Mouse (Mus musculus) megakaryocyte, embryonic 14.5 days (primary cell): ENCODE measurements around the gene Gsta1. TPM values are rescaled to one million over a fixed set of nuclear protein-coding genes. Genes with fewer than 3 reads are reported as not detected.

Experiments
- H3K27me3 ChIP-seq: replicated peaks from 2 replicates; pipeline ENCODE3; 2012; ENCODE audit warnings: inconsistent platforms
- H3K36me3 ChIP-seq: replicated peaks from 2 replicates; pipeline ENCODE3; 2012; ENCODE audit warnings: low read length, inconsistent platforms, mixed read lengths
- H3K4me1 ChIP-seq: 2 replicates; pipeline ENCODE4 v1.6.1; 2012; ENCODE audit warnings: inconsistent platforms
- H3K4me3 ChIP-seq: replicated peaks from 2 replicates; pipeline ENCODE3; 2012; ENCODE audit warnings: moderate library complexity, mild to moderate bottlenecking, inconsistent platforms
- H3K9me3 ChIP-seq: 2 replicates; pipeline ENCODE4 v1.6.1; 2012; ENCODE audit warnings: inconsistent platforms
- FLI1 ChIP-seq: IDR thresholded peaks from 2 replicates; pipeline ENCODE4 v1.6.1; 2012; ENCODE audit warnings: low read length, inconsistent platforms, mixed read lengths
- GATA1 ChIP-seq: IDR thresholded peaks from 3 replicates; pipeline ENCODE4 v1.6.1; 2012; ENCODE audit warnings: mixed read lengths, low read length, inconsistent platforms, borderline replicate concordance
- polyA plus RNA-seq: library from polyadenylated mRNA; stranded (reverse); fragments of >175 nt; gene quantifications from 2 replicates; pipeline ENCODE4 v1.2.3, GENCODE M21; 2012; ENCODE audit warnings: low replicate concordance; ENCODE audit not compliant: insufficient read depth

Gene Gsta1
- polyA plus RNA-seq, 1 experiment, result not detected

DNA sequence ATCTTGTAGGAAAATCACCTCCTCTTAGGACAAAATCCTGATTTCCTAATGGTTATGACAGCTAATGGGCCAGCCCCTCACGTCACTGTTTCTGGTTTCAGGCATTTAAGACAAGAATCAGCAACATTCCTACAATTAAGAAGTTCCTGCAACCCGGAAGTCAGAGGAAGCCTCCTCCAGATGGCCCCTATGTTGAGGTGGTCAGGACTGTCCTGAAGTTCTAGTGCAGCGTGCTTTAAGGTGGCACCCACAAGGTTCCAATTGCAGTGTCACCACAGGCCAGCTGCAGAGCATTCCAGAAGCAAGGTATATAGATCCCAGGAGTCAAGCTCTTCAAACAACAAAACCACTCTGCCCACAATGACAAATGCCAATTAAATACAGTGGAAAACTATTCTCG is 21.5 kb upstream of the Gsta1 start:
- no peak for TF ChIP-seq GATA1
- no peak for TF ChIP-seq FLI1
- Histone ChIP-seq H3K4me1 (peaks cover 6% of the 10 kb centered on the region), H3K27me3 (peaks cover 16% of the 10 kb centered on the region), H3K4me3 (no peak overlapping the region), H3K9me3 (0 out of 2 replicates have a peak, but pooled peaks cover 2% of the 10 kb centered on the region), H3K36me3 (no peaks in the 10 kb centered on the region)

GRCm38 (mm10) chr9:78210079-78210478 is 20.4 kb upstream of the Gsta1 start:
- TF ChIP-seq GATA1, result no peak
- TF ChIP-seq FLI1, result no peak
- H3K4me3 ChIP-seq, result no peak overlapping the region
- H3K27me3 ChIP-seq, result peaks cover 20% of the 10 kb centered on the region
- peaks cover 6% of the 10 kb centered on the region for H3K4me1 ChIP-seq
- H3K36me3 ChIP-seq, result no peaks in the 10 kb centered on the region
- H3K9me3 ChIP-seq, result peaks cover 10% of the 10 kb centered on the region

DNA sequence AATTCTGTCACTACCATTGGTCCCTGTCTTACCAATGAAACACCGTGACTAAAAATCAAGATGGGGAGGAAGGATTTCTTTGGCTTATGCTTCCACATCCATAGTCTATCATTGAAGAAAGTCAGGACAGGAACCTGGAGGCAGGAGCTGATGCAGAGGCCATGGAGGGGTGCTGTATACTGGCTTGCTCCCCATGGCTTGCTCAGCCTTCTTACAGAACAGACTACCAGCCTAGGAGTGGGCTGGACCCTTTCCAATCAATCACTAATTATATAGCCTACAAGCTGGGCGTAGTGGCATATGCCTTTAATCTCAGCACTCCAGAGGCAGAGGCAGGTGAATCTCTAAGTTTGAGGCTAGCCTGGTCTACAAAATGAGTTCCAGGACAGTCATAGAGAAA is 19.6 kb upstream of the Gsta1 start:
- peaks cover 6% of the 10 kb centered on the region for H3K4me1 ChIP-seq
- TF ChIP-seq FLI1 (no peak), GATA1 (no peak)
- no peaks in the 10 kb centered on the region for H3K36me3 ChIP-seq
- no peak overlapping the region for H3K4me3 ChIP-seq
- peaks cover 20% of the 10 kb centered on the region for H3K27me3 ChIP-seq
- peaks cover 17% of the 10 kb centered on the region for H3K9me3 ChIP-seq

GRCm38 (mm10) chr9:78211521-78211920 is 18.9 kb upstream of the Gsta1 start:
- Histone ChIP-seq H3K9me3 (peaks cover 19% of the 10 kb centered on the region), H3K4me3 (no peak overlapping the region), H3K4me1 (peaks cover 6% of the 10 kb centered on the region), H3K36me3 (no peaks in the 10 kb centered on the region), H3K27me3 (peaks cover 20% of the 10 kb centered on the region)
- no peak for TF ChIP-seq FLI1
- TF ChIP-seq GATA1, result no peak

DNA sequence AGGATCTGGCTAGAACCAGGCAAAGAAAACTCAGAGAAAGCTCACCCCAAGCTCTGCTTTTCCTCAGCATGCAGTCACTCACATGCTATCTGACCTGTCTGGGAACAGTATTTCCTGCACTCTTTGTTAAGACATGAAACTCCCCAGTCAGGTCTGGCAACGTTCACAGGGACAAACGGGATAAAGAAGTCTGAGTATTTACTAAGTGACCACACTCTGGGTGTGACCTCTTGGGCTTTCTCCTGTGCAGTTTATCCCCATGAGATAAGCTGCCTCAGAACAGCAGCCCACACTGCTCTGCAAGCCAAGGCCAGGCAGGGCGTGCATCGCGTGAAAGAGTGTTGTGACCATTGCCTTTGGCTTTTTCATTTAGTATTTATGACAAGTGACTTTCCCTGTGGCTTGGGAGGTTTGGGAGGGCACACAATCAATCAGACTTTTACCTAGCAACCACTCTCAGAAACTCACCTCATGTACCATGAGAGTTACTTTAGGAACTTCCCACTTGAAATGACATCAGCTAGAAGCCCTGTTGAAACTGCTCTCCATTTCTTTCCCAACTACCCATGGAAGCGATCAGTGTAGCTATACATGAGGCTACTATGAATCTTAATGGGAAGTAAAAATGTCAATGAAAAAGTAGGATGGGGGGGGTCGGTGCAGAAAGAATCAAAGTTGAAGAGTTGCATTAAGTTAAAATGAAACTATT is 18.0 kb upstream of the Gsta1 start:
- H3K9me3 ChIP-seq, result peaks cover 19% of the 10 kb centered on the region
- H3K27me3 ChIP-seq, result peaks cover 20% of the 10 kb centered on the region
- no peak for TF ChIP-seq FLI1
- no peak for TF ChIP-seq GATA1
- peaks cover 6% of the 10 kb centered on the region for H3K4me1 ChIP-seq
- no peak overlapping the region for H3K4me3 ChIP-seq
- H3K36me3 ChIP-seq, result no peaks in the 10 kb centered on the region

GRCm38 (mm10) chr9:78217074-78217473 is 13.4 kb upstream of the Gsta1 start:
- Histone ChIP-seq H3K9me3 (peaks cover 27% of the 10 kb centered on the region), H3K36me3 (no peaks in the 10 kb centered on the region), H3K4me1 (peaks cover 6% of the 10 kb centered on the region), H3K27me3 (peaks cover 17% of the 10 kb centered on the region), H3K4me3 (no peak overlapping the region)
- TF ChIP-seq GATA1 (no peak), FLI1 (no peak)

GRCm38 (mm10) chr9:78222616-78223015 is 7.8 kb upstream of the Gsta1 start:
- no peaks in the 10 kb centered on the region for H3K36me3 ChIP-seq
- no peaks in the 10 kb centered on the region; the same call in 1 of the 2 replicates for H3K4me1 ChIP-seq
- H3K27me3 ChIP-seq, result peaks cover 10% of the 10 kb centered on the region
- TF ChIP-seq FLI1, result no peak
- TF ChIP-seq GATA1, result no peak
- peaks cover 31% of the 10 kb centered on the region for H3K9me3 ChIP-seq
- no peak overlapping the region for H3K4me3 ChIP-seq

DNA sequence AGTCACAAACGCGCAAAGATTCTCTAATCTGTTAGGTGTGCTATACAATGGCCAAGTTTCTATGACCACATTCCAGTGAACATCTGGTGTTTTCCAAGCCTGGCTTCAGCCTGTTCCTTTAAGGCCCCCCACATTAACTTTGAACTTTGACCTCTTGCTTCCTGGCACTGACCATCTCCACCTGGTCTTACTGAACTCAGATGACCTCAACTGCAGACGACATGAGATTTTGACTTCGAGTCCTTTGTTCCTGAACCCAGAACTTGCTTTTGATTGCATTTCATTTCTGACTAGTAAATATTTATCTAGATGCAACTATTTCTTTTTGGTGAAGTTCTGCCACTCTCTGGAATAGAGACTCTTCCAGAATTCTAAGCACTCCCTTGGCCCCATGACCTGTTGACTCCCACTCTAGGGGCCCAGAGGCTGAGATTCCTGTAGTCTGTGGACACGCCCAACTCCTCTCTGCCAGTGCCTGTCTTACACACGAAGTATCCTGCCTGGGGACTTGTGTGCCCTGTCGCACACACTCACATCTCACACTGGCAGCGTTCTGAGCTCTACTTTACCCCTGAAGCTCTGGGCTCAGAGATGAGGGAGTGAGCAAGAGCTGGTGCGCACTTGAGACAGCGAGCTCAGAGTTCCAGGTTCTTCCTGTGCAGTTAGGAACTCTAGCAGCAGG is 7.1 kb upstream of the Gsta1 start:
- TF ChIP-seq FLI1 (no peak), GATA1 (no peak)
- peaks cover 5% of the 10 kb centered on the region for H3K4me1 ChIP-seq
- H3K9me3 ChIP-seq, result peaks cover 31% of the 10 kb centered on the region
- H3K27me3 ChIP-seq, result peaks cover 10% of the 10 kb centered on the region
- H3K4me3 ChIP-seq, result no peak overlapping the region
- no peaks in the 10 kb centered on the region for H3K36me3 ChIP-seq

DNA sequence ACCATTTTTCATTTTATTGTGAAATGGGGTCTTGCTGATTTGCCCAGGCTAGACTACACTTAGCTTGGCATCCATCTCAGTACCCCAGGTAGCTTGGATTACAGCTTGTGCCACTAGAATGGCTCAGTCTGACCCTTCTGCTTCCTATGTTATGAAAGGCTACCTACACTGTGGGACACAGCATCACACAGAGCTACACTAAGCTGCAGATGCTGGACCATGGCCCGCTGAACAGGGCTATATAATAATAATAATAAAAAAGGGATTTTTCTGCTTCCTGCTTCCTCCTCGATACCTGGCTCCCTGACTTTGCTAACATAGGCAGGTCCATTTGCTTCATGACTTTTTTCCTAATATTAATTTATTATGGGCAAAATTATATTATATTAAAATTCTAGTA is 6.0 kb upstream of the Gsta1 start:
- no peak for TF ChIP-seq FLI1
- no peak for TF ChIP-seq GATA1
- no peak overlapping the region for H3K4me3 ChIP-seq
- H3K9me3 ChIP-seq, result peaks cover 31% of the 10 kb centered on the region
- H3K4me1 ChIP-seq, result peaks cover 15% of the 10 kb centered on the region
- H3K27me3 ChIP-seq, result peaks cover 10% of the 10 kb centered on the region
- H3K36me3 ChIP-seq, result no peaks in the 10 kb centered on the region

GRCm38 (mm10) chr9:78225304-78225703 is 5.2 kb upstream of the Gsta1 start:
- no peak overlapping the region for H3K4me3 ChIP-seq
- TF ChIP-seq GATA1 (no peak), FLI1 (no peak)
- H3K27me3 ChIP-seq, result peaks cover 10% of the 10 kb centered on the region
- peaks cover 31% of the 10 kb centered on the region for H3K9me3 ChIP-seq
- no peaks in the 10 kb centered on the region for H3K36me3 ChIP-seq
- H3K4me1 ChIP-seq, result peaks cover 18% of the 10 kb centered on the region
